Mouse (Mus musculus) cortical plate, adult 2 months (tissue): ENCODE results near the gene Sowahb.

Experiments used
- CTCF ChIP-seq: fragments of 200-500 bp; IDR thresholded peaks from 2 replicates; pipeline ENCODE4 v1.5.1; 2011; ENCODE audit warnings: mild to moderate bottlenecking, control low read depth, low read length; ENCODE audit not compliant: insufficient read depth; ENCODE audit errors: extremely low read depth
- POLR2A ChIP-seq: fragments of 200-500 bp; IDR thresholded peaks from 2 replicates; pipeline ENCODE4 v1.6.1; 2011; ENCODE audit warnings: mild to moderate bottlenecking, low read length, control low read depth; ENCODE audit not compliant: insufficient read depth; ENCODE audit errors: extremely low read depth

- no peak for TF ChIP-seq CTCF
- no peak for TF ChIP-seq POLR2A
Measured at GRCm38 (mm10) chr5:93024754-93025280, 20.0 kb downstream of the Sowahb start.
